Mouse (Mus musculus) erythroblast, adult 5-6 weeks (primary cell): Measurements from ENCODE around the gene Atxn7l3. TPM values are rescaled to one million over a fixed set of nuclear protein-coding genes. Genes with fewer than 3 reads are reported as not detected.

Source experiments
- total RNA-seq, 2 experiments: library from RNA; stranded (forward) in 1 of 2; stranded (reverse) in 1 of 2; fragments of 150-400 nt in 1 of 2; fragments of 200-764, 138-1000 nt in 1 of 2; gene quantifications; 2 replicates each; pipeline versions ENCODE4 v1.2.3 to v1.2.4; 2015 to 2017; ENCODE audit warnings: low replicate concordance in 2 of 2

The Atxn7l3 gene
- total RNA-seq, 2 experiments from 2014 or later = 5.7 to 6.3 TPM

Other genes with a start within 250 kb of the Atxn7l3 start
- gene Mpp2, start 208.1 kb downstream of the Atxn7l3 start, total RNA-seq (2015; ENCODE audit: low replicate concordance) = 7.7 and 12.7 TPM in 2 replicates
- gene Mpp2, start 208.1 kb downstream of the Atxn7l3 start, total RNA-seq (2017; ENCODE audit: low replicate concordance) = 14.2 and 20.6 TPM in 2 replicates
- gene Ppy, start 195.3 kb downstream of the Atxn7l3 start, total RNA-seq (2015; ENCODE audit: low replicate concordance) = not detected in 2 replicates
- not detected in 2 replicates for gene Ppy, start 195.3 kb downstream of the Atxn7l3 start, total RNA-seq (2017; ENCODE audit: low replicate concordance)
- gene Pyy, start 188.8 kb downstream of the Atxn7l3 start, total RNA-seq (2015; ENCODE audit: low replicate concordance) = not detected in 2 replicates
- gene Pyy, start 188.8 kb downstream of the Atxn7l3 start, total RNA-seq (2017; ENCODE audit: low replicate concordance) = not detected in 2 replicates
- gene Nags, start 151.1 kb downstream of the Atxn7l3 start, total RNA-seq (2015; ENCODE audit: low replicate concordance) = not detected in 2 replicates
- 0.43 and 1.5 TPM in 2 replicates for gene Nags, start 151.1 kb downstream of the Atxn7l3 start, total RNA-seq (2017; ENCODE audit: low replicate concordance)
- gene Tmem101, start 140.2 kb downstream of the Atxn7l3 start, total RNA-seq (2015; ENCODE audit: low replicate concordance) = 0.96 and 3.8 TPM in 2 replicates
- gene Tmem101, start 140.2 kb downstream of the Atxn7l3 start, total RNA-seq (2017; ENCODE audit: low replicate concordance) = 3.1 and 4.0 TPM in 2 replicates
- gene Lsm12, start 111.3 kb downstream of the Atxn7l3 start, total RNA-seq (2015; ENCODE audit: low replicate concordance) = 48.3 and 48.8 TPM in 2 replicates
- 22.7 and 28.8 TPM in 2 replicates for gene Lsm12, start 111.3 kb downstream of the Atxn7l3 start, total RNA-seq (2017; ENCODE audit: low replicate concordance)
- gene G6pc3, start 107.0 kb downstream of the Atxn7l3 start, total RNA-seq (2015; ENCODE audit: low replicate concordance) = 16.3 and 21.7 TPM in 2 replicates
- 4.7 and 9.8 TPM in 2 replicates for gene G6pc3, start 107.0 kb downstream of the Atxn7l3 start, total RNA-seq (2017; ENCODE audit: low replicate concordance)
- 3.7 and 10.2 TPM in 2 replicates for gene Hdac5, start 66.5 kb downstream of the Atxn7l3 start, total RNA-seq (2015; ENCODE audit: low replicate concordance)
- gene Hdac5, start 66.5 kb downstream of the Atxn7l3 start, total RNA-seq (2017; ENCODE audit: low replicate concordance) = 13.3 and 17.3 TPM in 2 replicates
- 3.8 and 5.0 TPM in 2 replicates for gene BC030867, start 47.7 kb downstream of the Atxn7l3 start, total RNA-seq (2015; ENCODE audit: low replicate concordance)
- 4.1 and 7.2 TPM in 2 replicates for gene BC030867, start 47.7 kb downstream of the Atxn7l3 start, total RNA-seq (2017; ENCODE audit: low replicate concordance)
- gene Asb16, start 27.9 kb downstream of the Atxn7l3 start, total RNA-seq (2015; ENCODE audit: low replicate concordance) = not detected in 2 replicates
- not detected in 2 replicates for gene Asb16, start 27.9 kb downstream of the Atxn7l3 start, total RNA-seq (2017; ENCODE audit: low replicate concordance)
- 15.9 and 17.1 TPM in 2 replicates for gene Tmub2, start 11.7 kb downstream of the Atxn7l3 start, total RNA-seq (2015; ENCODE audit: low replicate concordance)
- 17.0 and 28.0 TPM in 2 replicates for gene Tmub2, start 11.7 kb downstream of the Atxn7l3 start, total RNA-seq (2017; ENCODE audit: low replicate concordance)
- 19.0 and 22.8 TPM in 2 replicates for gene Ubtf, start 23.1 kb upstream of the Atxn7l3 start, total RNA-seq (2015; ENCODE audit: low replicate concordance)
- 119 and 258 TPM in 2 replicates for gene Ubtf, start 23.1 kb upstream of the Atxn7l3 start, total RNA-seq (2017; ENCODE audit: low replicate concordance)
- gene Slc4a1, start 69.6 kb upstream of the Atxn7l3 start, total RNA-seq (2015; ENCODE audit: low replicate concordance) = 4,977 and 5,433 TPM in 2 replicates
- 6,454 and 7,565 TPM in 2 replicates for gene Slc4a1, start 69.6 kb upstream of the Atxn7l3 start, total RNA-seq (2017; ENCODE audit: low replicate concordance)
- 3.1 TPM in 1 of 2 replicates, not detected in the other for gene Rundc3a, start 96.8 kb upstream of the Atxn7l3 start, total RNA-seq (2015; ENCODE audit: low replicate concordance)
- gene Rundc3a, start 96.8 kb upstream of the Atxn7l3 start, total RNA-seq (2017; ENCODE audit: low replicate concordance) = 2.7 and 7.5 TPM in 2 replicates
- gene Slc25a39, start 111.3 kb upstream of the Atxn7l3 start, total RNA-seq (2015; ENCODE audit: low replicate concordance) = 461 and 462 TPM in 2 replicates
- 236 and 290 TPM in 2 replicates for gene Slc25a39, start 111.3 kb upstream of the Atxn7l3 start, total RNA-seq (2017; ENCODE audit: low replicate concordance)
- 85.7 and 90.1 TPM in 2 replicates for gene Grn, start 133.7 kb upstream of the Atxn7l3 start, total RNA-seq (2015; ENCODE audit: low replicate concordance)
- gene Grn, start 133.7 kb upstream of the Atxn7l3 start, total RNA-seq (2017; ENCODE audit: low replicate concordance) = 26.3 and 56.1 TPM in 2 replicates
- gene Fam171a2, start 151.1 kb upstream of the Atxn7l3 start, total RNA-seq (2015; ENCODE audit: low replicate concordance) = not detected in 2 replicates
- not detected in 2 replicates for gene Fam171a2, start 151.1 kb upstream of the Atxn7l3 start, total RNA-seq (2017; ENCODE audit: low replicate concordance)
- gene Itga2b, start 173.5 kb upstream of the Atxn7l3 start, total RNA-seq (2015; ENCODE audit: low replicate concordance) = 23.6 and 57.1 TPM in 2 replicates
- 73.1 and 99.5 TPM in 2 replicates for gene Itga2b, start 173.5 kb upstream of the Atxn7l3 start, total RNA-seq (2017; ENCODE audit: low replicate concordance)